Mouse (Mus musculus): Measurements from ENCODE around the gene Myf6. TPM values are rescaled to one million over a fixed set of nuclear protein-coding genes. Genes with fewer than 3 reads are reported as not detected.

Gene Myf6
- polyA plus RNA-seq, 1 experiment from 2014 or later = not detected

DNA sequence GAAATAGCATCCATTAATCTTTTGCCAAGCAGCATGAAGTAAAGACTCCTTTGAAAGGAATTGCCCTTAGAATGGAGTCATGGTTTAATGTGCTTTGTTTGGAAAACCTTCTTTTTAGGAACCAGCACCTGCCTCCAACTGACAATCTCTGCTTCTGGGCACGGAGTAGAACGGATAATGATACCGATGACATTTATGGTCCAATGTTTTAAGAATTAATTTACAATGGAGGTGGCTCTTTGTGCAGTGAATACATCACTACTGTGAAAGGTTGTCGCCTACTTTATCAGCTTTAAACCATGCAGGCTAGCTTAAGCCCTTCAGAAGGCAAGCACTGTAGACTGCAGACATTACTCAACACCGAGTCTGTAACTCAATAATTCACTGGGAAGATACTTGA is 22.8 kb downstream of the Myf6 start:
- TF ChIP-seq EP300 (optimal IDR thresholded peaks at IDR 0.05) (no peak), CTCF (IDR thresholded peaks at IDR 0.05; ENCODE audit: low read depth) (no peak)
- no peak overlapping the region for H3K4me2 ChIP-seq (replicated peaks; ENCODE audit: low read depth)
- H3K27ac ChIP-seq (replicated peaks) = no peak overlapping the region
- ATAC-seq (ENCODE audit: low FRiP score, low TSS enrichment) (no peak), DNase-seq (ENCODE audit: low spot score) (no peak)
- WGBS = 69% methylated on average over 5 of the region's 5 CpGs
- H3K9me3 ChIP-seq (ENCODE audit: control insufficient read depth, low read length) = no peaks in the 10 kb centered on the region
- no peaks in the 10 kb centered on the region for H3K4me1 ChIP-seq (replicated peaks; ENCODE audit: control insufficient read depth, insufficient read depth)
- H3K4me3 ChIP-seq (ENCODE audit: low read depth, low read length) = no peak overlapping the region
- no peaks in the 10 kb centered on the region for H3K36me3 ChIP-seq (ENCODE audit: control insufficient read depth, insufficient read depth, low read length)
- no peaks in the 10 kb centered on the region for H3K27me3 ChIP-seq (ENCODE audit: control insufficient read depth, insufficient read depth, low read length)
- H3K9ac ChIP-seq (ENCODE audit: low read length) = no peak overlapping the region

DNA sequence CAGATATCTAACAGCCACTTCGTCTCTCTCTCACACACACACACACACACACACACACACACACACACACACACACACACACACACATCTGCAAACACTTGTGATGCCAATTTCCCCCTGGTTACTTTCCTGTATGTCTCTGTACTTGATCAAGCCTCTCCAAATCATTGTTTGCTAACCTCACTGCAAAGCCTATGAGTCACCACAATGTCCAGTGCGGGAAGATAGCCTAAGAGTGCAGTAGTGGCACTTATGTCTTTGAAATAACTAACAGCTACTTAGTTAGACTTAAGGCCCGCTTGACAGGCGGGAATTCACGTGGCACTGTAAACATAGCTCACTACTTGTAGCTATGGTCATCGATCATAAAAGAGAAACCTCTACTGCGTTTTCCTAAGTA is 26.7 kb downstream of the Myf6 start:
- H3K36me3 ChIP-seq (ENCODE audit: control insufficient read depth, insufficient read depth, low read length) = no peaks in the 10 kb centered on the region
- H3K4me2 ChIP-seq (replicated peaks; ENCODE audit: low read depth) = no peak overlapping the region
- WGBS = 50% methylated on average over 7 of the region's 7 CpGs
- TF ChIP-seq EP300 (optimal IDR thresholded peaks at IDR 0.05) (no peak), CTCF (IDR thresholded peaks at IDR 0.05; ENCODE audit: low read depth) (no peak)
- no peak for ATAC-seq (ENCODE audit: low FRiP score, low TSS enrichment)
- H3K4me1 ChIP-seq (replicated peaks; ENCODE audit: control insufficient read depth, insufficient read depth) = no peaks in the 10 kb centered on the region
- no peak overlapping the region for H3K4me3 ChIP-seq (ENCODE audit: low read depth, low read length)
- DNase-seq (ENCODE audit: low spot score) = no peak
- no peaks in the 10 kb centered on the region for H3K27me3 ChIP-seq (ENCODE audit: control insufficient read depth, insufficient read depth, low read length)
- H3K9me3 ChIP-seq (ENCODE audit: control insufficient read depth, low read length) = no peaks in the 10 kb centered on the region
- no peak overlapping the region for H3K27ac ChIP-seq (replicated peaks)
- no peak overlapping the region for H3K9ac ChIP-seq (ENCODE audit: low read length)

DNA sequence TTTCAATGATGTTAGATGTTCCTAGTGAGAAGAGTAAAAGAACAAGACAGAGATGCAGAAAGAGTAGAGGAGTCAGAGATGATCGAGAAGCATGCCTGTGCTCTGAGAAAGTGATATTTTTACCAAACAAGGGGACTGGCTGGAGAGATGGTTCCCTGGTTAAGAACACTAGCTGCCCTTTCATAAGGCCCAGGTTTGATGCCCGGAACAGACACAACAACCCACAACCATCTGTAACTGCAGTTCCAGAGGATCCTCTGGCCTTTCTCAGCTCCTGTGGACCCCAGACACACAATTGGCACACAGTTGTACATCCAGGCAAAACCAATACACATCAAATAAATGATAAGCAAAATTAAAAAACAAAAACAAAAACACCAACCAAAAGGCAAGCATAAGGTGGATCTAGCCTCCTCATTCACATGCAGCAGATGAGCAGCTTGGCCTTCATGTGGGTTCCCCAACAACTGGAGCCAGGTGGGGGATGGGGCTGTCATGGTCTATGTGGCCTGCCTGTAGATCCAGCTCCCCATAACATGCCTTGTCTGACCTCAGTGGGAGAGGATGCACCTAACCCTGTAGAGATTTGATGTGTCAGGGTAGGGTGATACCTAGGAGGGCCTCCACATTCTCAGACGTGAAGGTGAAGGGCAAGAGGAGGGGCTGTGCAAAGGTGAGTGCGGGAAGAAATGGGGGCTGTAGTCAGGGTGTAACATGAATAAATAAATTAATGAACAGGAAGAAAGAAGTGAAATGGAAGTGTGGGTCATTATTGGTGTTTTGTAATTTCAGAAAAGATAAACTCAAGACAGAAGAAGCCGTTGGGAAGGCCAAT is 44.8 kb downstream of the Myf6 start:
- ATAC-seq (ENCODE audit: low FRiP score, low TSS enrichment) (no peak), DNase-seq (ENCODE audit: low spot score) (no peak)
- Histone ChIP-seq H3K4me1 (replicated peaks; ENCODE audit: control insufficient read depth, insufficient read depth) (no peaks in the 10 kb centered on the region), H3K9me3 (ENCODE audit: control insufficient read depth, low read length) (no peaks in the 10 kb centered on the region), H3K4me2 (replicated peaks; ENCODE audit: low read depth) (no peak overlapping the region), H3K27ac (replicated peaks) (no peak overlapping the region), H3K9ac (ENCODE audit: low read length) (no peak overlapping the region), H3K36me3 (ENCODE audit: control insufficient read depth, insufficient read depth, low read length) (no peaks in the 10 kb centered on the region), H3K4me3 (ENCODE audit: low read depth, low read length) (no peak overlapping the region), H3K27me3 (ENCODE audit: control insufficient read depth, insufficient read depth, low read length) (no peaks in the 10 kb centered on the region)
- TF ChIP-seq EP300 (optimal IDR thresholded peaks at IDR 0.05) = no peak
- TF ChIP-seq CTCF (IDR thresholded peaks at IDR 0.05; ENCODE audit: low read depth) = no peak
- WGBS = 84% methylated on average over 5 of the region's 5 CpGs

Small RNA genes within 50 kb of the gene (microRNA-seq; reads per million reads assigned to microRNA genes)
- gene Gm44403 = not detected

Other genes starting within 250 kb of the Myf6 start
- gene Lin7a, start 223.1 kb downstream of the Myf6 start, polyA plus RNA-seq (2015; fragmentation: Nextera tagmentation; extraction: Ambion mirVana) = 0.56 and 0.74 TPM in 2 replicates
- gene Myf5, start 8.6 kb downstream of the Myf6 start, polyA plus RNA-seq (2015; fragmentation: Nextera tagmentation; extraction: Ambion mirVana) = 0.08 TPM in 1 of 2 replicates, not detected in the other
- gene Ptprq, start 225.3 kb upstream of the Myf6 start, polyA plus RNA-seq (2015; fragmentation: Nextera tagmentation; extraction: Ambion mirVana) = 0.02 TPM in 1 of 2 replicates, not detected in the other